Mouse (Mus musculus) spleen, adult 2 months (tissue): ENCODE results near the gene Brat1.

Experiments
- CTCF ChIP-seq: fragments of 200-500 bp; IDR thresholded peaks from 2 replicates; pipeline ENCODE4 v1.5.1; 2011; ENCODE audit warnings: mild to moderate bottlenecking, inconsistent platforms; ENCODE audit not compliant: insufficient read depth, insufficient read length, insufficient replicate concordance; ENCODE audit errors: extremely low read depth
- POLR2A ChIP-seq: fragments of 200-500 bp; IDR thresholded peaks from 2 replicates; pipeline ENCODE4 v1.6.1; 2011; ENCODE audit warnings: low read depth, low read length, inconsistent platforms

GRCm38 (mm10) chr5:140752639-140753038 is 47.8 kb downstream of the Brat1 start:
- TF ChIP-seq CTCF, result no peak
- no peak for TF ChIP-seq POLR2A
